Mouse (Mus musculus) erythroblast, embryonic 14.5 days (primary cell): ENCODE results near the gene Cacna1a.

Experiments used
- GATA1 ChIP-seq: IDR thresholded peaks from 2 replicates; pipeline ENCODE4 v1.6.1; 2012; ENCODE audit warnings: low read length, inconsistent platforms, mixed read lengths
- TAL1 ChIP-seq: IDR thresholded peaks from 3 replicates; pipeline ENCODE4 v1.6.1; 2012; ENCODE audit warnings: low read length, inconsistent platforms, mixed read lengths

DNA sequence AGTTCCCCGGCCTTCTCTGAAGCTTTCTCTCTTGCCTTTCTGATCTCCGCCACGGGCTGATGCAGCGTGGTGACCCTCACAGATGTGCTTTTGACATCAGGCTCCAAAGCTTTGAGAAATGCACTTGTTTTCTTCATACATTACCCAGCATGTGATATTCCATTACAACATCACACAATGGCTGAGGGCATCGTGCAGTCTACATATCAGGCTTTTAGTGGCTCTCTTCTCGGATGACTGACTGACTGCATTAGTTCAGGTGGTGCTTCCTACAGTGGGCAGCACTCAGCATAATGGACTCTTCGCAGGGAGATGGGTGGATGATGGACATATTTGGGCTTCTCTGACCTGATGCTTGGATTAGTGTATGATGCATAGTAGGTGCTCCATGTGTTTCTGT lies 37.8 kb downstream of the Cacna1a start:
- TF ChIP-seq GATA1: no peak
- TF ChIP-seq TAL1: no peak
